Mouse (Mus musculus): ENCODE measurements around the gene Nphp3. TPM values are rescaled to one million over a fixed set of nuclear protein-coding genes. Genes with fewer than 3 reads are reported as not detected.

The Nphp3 gene
- total and polyA plus RNA-seq, 3 experiments, result 2.3 to 3.7 TPM; not detected in 1

- Histone ChIP-seq H3K27me3 (ENCODE audit: control insufficient read depth in 1 of 2, insufficient read depth in 2 of 2, low read length in 2 of 2) (no peaks in the 10 kb centered on the region), H3K9ac (ENCODE audit: control insufficient read depth, low read depth, low read length, poor library complexity, severe bottlenecking) (no peak overlapping the region), H3K27ac (ENCODE audit: control insufficient read depth, low read depth, low read length) (no peak overlapping the region), H3K36me3 (ENCODE audit: control insufficient read depth in 1 of 2, insufficient read depth in 2 of 2, low read length in 2 of 2) (peaks cover 0 to 18% of the 10 kb centered on the region in 2 experiments; a peak in 2 of 4 replicates), H3K9me3 (replicated peaks; ENCODE audit: insufficient read depth, low read length) (no peaks in the 10 kb centered on the region), H3K4me1 (ENCODE audit: control insufficient read depth in 1 of 2, insufficient read depth in 2 of 2, low read length in 2 of 2) (no peaks in the 10 kb centered on the region), H3K79me2 (ENCODE audit: control insufficient read depth, insufficient read depth, low read length, poor library complexity) (no peaks in the 10 kb centered on the region), H3K4me3 (ENCODE audit: control insufficient read depth in 1 of 2, insufficient read depth in 1 of 2, low read depth in 2 of 2, low read length in 2 of 2) (no peak overlapping the region)
- no peak for DNase-seq (ENCODE audit: low read depth, low spot score)
- TF ChIP-seq EP300 (IDR thresholded peaks at IDR 0.05; ENCODE audit: low read depth in 1 of 2, low read length in 2 of 2) (no peak), POLR2AphosphoS5 (IDR thresholded peaks at IDR 0.05; ENCODE audit: borderline replicate concordance, low read depth, low read length) (no peak), E2F4 (IDR thresholded peaks at IDR 0.05; ENCODE audit: borderline replicate concordance, low read depth, low read length) (no peak), HCFC1 (IDR thresholded peaks at IDR 0.05; ENCODE audit: low read depth, low read length) (no peak), ETS1 (IDR thresholded peaks at IDR 0.05; ENCODE audit: low read depth, low read length) (no peak), UBTF (IDR thresholded peaks at IDR 0.05; ENCODE audit: borderline replicate concordance, insufficient read depth, low read depth, low read length) (no peak), TCF12 (IDR thresholded peaks at IDR 0.05; ENCODE audit: low read depth, low read length) (no peak), MXI1 (IDR thresholded peaks at IDR 0.05; ENCODE audit: low read depth, low read length) (no peak), ZKSCAN1 (IDR thresholded peaks at IDR 0.05; ENCODE audit: low read depth, low read length) (no peak)
Measured at GRCm38 (mm10) chr9:104051028-104051427, 48.7 kb downstream of the Nphp3 start.

GRCm38 (mm10) chr9:104062430-104063243 is 60.3 kb downstream of the Nphp3 start, which contains the start of gene Uba5:
TSS of gene Uba5 (minus strand) at chr9:104063134.
- peak within 1 kb of the TSS; percentile 78 for H3K27ac ChIP-seq (ENCODE audit: control insufficient read depth, low read depth, low read length)
- TF ChIP-seq MEF2A (IDR thresholded peaks at IDR 0.05; ENCODE audit: extremely low read depth, insufficient replicate concordance, low read depth, low read length, poor library complexity, severe bottlenecking) (no peak), POLR2A (IDR thresholded peaks at IDR 0.05; ENCODE audit: control insufficient read depth in 1 of 2, insufficient read depth in 1 of 2, low read depth in 1 of 2, low read length in 2 of 2, poor library complexity in 1 of 2) (peak; percentile 40 to 67; a peak in 3 of 4 replicates), MAFK (IDR thresholded peaks at IDR 0.05; ENCODE audit: borderline replicate concordance, low read depth, low read length) (no peak), NELFE (IDR thresholded peaks at IDR 0.05; ENCODE audit: low read depth, low read length) (peak; percentile 78), MXI1 (IDR thresholded peaks at IDR 0.05; ENCODE audit: low read depth, low read length) (peak; percentile 60; the same call in 1 of the 2 replicates), POLR2AphosphoS2 (IDR thresholded peaks at IDR 0.05; ENCODE audit: low read length) (peak; percentile 50), ZMIZ1 (IDR thresholded peaks at IDR 0.05; ENCODE audit: low read depth, low read length) (peak; percentile 57), SIN3A (IDR thresholded peaks at IDR 0.05; ENCODE audit: low read length) (no peak), MAZ (IDR thresholded peaks at IDR 0.05; ENCODE audit: low read depth, low read length) (no peak), EP300 (IDR thresholded peaks at IDR 0.05; ENCODE audit: low read depth in 1 of 2, low read length in 2 of 2) (no peak), CHD1 (IDR thresholded peaks at IDR 0.05; ENCODE audit: low read depth, low read length) (0 out of 2 replicates have a peak, but pooled peaks have one; percentile 4), TCF12 (IDR thresholded peaks at IDR 0.05; ENCODE audit: low read depth, low read length) (0 out of 2 replicates have a peak, but pooled peaks have one; percentile 21), NRF1 (IDR thresholded peaks at IDR 0.05; ENCODE audit: insufficient read depth, low read depth, low read length, poor library complexity, severe bottlenecking) (no peak)
- DNase-seq (ENCODE audit: low read depth, low spot score), result peak; percentile 87
- peak within 1 kb of the TSS; percentile 88 for H3K9ac ChIP-seq (ENCODE audit: control insufficient read depth, low read depth, low read length, poor library complexity, severe bottlenecking)
- no peaks in the 10 kb centered on the region for H3K9me3 ChIP-seq (replicated peaks; ENCODE audit: insufficient read depth, low read length)
- peaks cover 0 to 10% of the 10 kb centered on the region in 2 experiments; a peak in 2 of 4 replicates for H3K36me3 ChIP-seq (ENCODE audit: control insufficient read depth in 1 of 2, insufficient read depth in 2 of 2, low read length in 2 of 2)
- no peaks in the 10 kb centered on the region for H3K27me3 ChIP-seq (ENCODE audit: control insufficient read depth in 1 of 2, insufficient read depth in 2 of 2, low read length in 2 of 2)
- H3K79me2 ChIP-seq (ENCODE audit: control insufficient read depth, insufficient read depth, low read length, poor library complexity), result peaks cover 17% of the 10 kb centered on the region
- peaks cover 0 to 6% of the 10 kb centered on the region in 2 experiments; a peak in 2 of 4 replicates for H3K4me1 ChIP-seq (ENCODE audit: control insufficient read depth in 1 of 2, insufficient read depth in 2 of 2, low read length in 2 of 2)
- H3K4me3 ChIP-seq (ENCODE audit: control insufficient read depth in 1 of 2, insufficient read depth in 1 of 2, low read depth in 2 of 2, low read length in 2 of 2), result peak within 1 kb of the TSS; percentile 87 to 90
